Mouse (Mus musculus): ENCODE results near the gene Tnp2. TPM values are rescaled to one million over a fixed set of nuclear protein-coding genes. Genes with fewer than 3 reads are reported as not detected.

The Tnp2 gene
- polyA plus RNA-seq, 1 experiment from 2014 or later: not detected

- Histone ChIP-seq H3K4me1 (ENCODE audit: control insufficient read depth, low read depth, low read length) (peaks cover 7% of the 10 kb centered on the region), H3K36me3 (ENCODE audit: control insufficient read depth, insufficient read depth) (no peaks in the 10 kb centered on the region), H3K27ac (ENCODE audit: low read length) (peak within 1 kb of the TSS; percentile 87), H3K9ac (ENCODE audit: low read depth, low read length) (peak within 1 kb of the TSS; percentile 74), H3K27me3 (ENCODE audit: control insufficient read depth, insufficient read depth, low read depth, low read length) (peaks cover 26% of the 10 kb centered on the region), H3K4me2 (ENCODE audit: low read depth, low read length) (peak within 1 kb of the TSS; percentile 100), H3K4me3 (ENCODE audit: low read depth, low read length) (peak within 1 kb of the TSS; percentile 86), H3K9me3 (replicated peaks; ENCODE audit: control insufficient read depth, low read length) (no peaks in the 10 kb centered on the region)
- ATAC-seq (ENCODE audit: low read depth): peak; percentile 76
- WGBS (ENCODE audit: insufficient replicate concordance): under 1% methylated on average over 59 of the region's 59 CpGs
These were observed 2.9 kb downstream of the Tnp2 start, which contains the start of gene Socs1 for GRCm38 (mm10) chr16:10785371-10786231. Gene Socs1, minus strand, starts transcription at chr16:10785536.

GRCm38 (mm10) chr16:10784793-10785370 is 3.6 kb downstream of the Tnp2 start:
- peak overlapping the region; percentile 74 for H3K9ac ChIP-seq (ENCODE audit: low read depth, low read length)
- peaks cover 26% of the 10 kb centered on the region for H3K27me3 ChIP-seq (ENCODE audit: control insufficient read depth, insufficient read depth, low read depth, low read length)
- peak overlapping the region; percentile 86 for H3K4me3 ChIP-seq (ENCODE audit: low read depth, low read length)
- peak; percentile 73 for ATAC-seq (ENCODE audit: low read depth)
- WGBS (ENCODE audit: insufficient replicate concordance): under 1% methylated on average over 54 of the region's 55 CpGs
- no peaks in the 10 kb centered on the region for H3K9me3 ChIP-seq (replicated peaks; ENCODE audit: control insufficient read depth, low read length)
- H3K4me2 ChIP-seq (ENCODE audit: low read depth, low read length): peak overlapping the region; percentile 100
- peaks cover 7% of the 10 kb centered on the region for H3K4me1 ChIP-seq (ENCODE audit: control insufficient read depth, low read depth, low read length)
- H3K36me3 ChIP-seq (ENCODE audit: control insufficient read depth, insufficient read depth): no peaks in the 10 kb centered on the region
- H3K27ac ChIP-seq (ENCODE audit: low read length): peak overlapping the region; percentile 87

- Histone ChIP-seq H3K27me3 (ENCODE audit: control insufficient read depth, insufficient read depth, low read depth, low read length) (peaks cover 26% of the 10 kb centered on the region), H3K36me3 (ENCODE audit: control insufficient read depth, insufficient read depth) (no peaks in the 10 kb centered on the region), H3K4me3 (ENCODE audit: low read depth, low read length) (peak overlapping the region; percentile 86), H3K9me3 (replicated peaks; ENCODE audit: control insufficient read depth, low read length) (no peaks in the 10 kb centered on the region), H3K27ac (ENCODE audit: low read length) (no peak overlapping the region), H3K9ac (ENCODE audit: low read depth, low read length) (peak overlapping the region; percentile 74), H3K4me1 (ENCODE audit: control insufficient read depth, low read depth, low read length) (peaks cover 7% of the 10 kb centered on the region), H3K4me2 (ENCODE audit: low read depth, low read length) (peak overlapping the region; percentile 100)
- WGBS (ENCODE audit: insufficient replicate concordance): 3% methylated on average over 81 of the region's 81 CpGs
- no peak for ATAC-seq (ENCODE audit: low read depth)
These were observed 4.3 kb downstream of the Tnp2 start for GRCm38 (mm10) chr16:10783883-10784792.

DNA sequence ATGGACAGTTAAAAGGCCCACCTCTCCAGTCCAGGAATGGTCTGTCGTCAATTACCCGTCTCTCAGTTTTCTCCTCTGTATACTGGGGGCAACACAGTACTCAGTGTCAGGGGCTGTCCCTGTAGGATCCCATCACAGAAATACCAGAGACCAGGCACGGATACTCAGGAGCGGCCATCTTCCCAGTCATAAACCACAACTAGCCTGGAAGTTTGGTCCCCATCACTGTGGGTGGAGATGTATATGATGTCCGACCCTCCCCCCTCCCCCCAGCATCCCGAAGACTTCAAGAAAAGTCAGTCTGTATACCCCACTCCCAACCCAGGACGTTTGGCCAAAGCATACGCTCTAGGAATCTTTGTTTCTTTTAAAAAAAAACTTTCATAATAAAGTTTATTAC is 5.0 kb downstream of the Tnp2 start:
- Histone ChIP-seq H3K36me3 (ENCODE audit: control insufficient read depth, insufficient read depth) (no peaks in the 10 kb centered on the region), H3K4me1 (ENCODE audit: control insufficient read depth, low read depth, low read length) (peaks cover 7% of the 10 kb centered on the region), H3K27ac (ENCODE audit: low read length) (no peak overlapping the region), H3K4me2 (ENCODE audit: low read depth, low read length) (no peak overlapping the region), H3K4me3 (ENCODE audit: low read depth, low read length) (no peak overlapping the region), H3K9me3 (replicated peaks; ENCODE audit: control insufficient read depth, low read length) (no peaks in the 10 kb centered on the region), H3K9ac (ENCODE audit: low read depth, low read length) (no peak overlapping the region), H3K27me3 (ENCODE audit: control insufficient read depth, insufficient read depth, low read depth, low read length) (peaks cover 26% of the 10 kb centered on the region)
- no peak for ATAC-seq (ENCODE audit: low read depth)
- WGBS (ENCODE audit: insufficient replicate concordance): 36% methylated on average over 8 of the region's 8 CpGs

DNA sequence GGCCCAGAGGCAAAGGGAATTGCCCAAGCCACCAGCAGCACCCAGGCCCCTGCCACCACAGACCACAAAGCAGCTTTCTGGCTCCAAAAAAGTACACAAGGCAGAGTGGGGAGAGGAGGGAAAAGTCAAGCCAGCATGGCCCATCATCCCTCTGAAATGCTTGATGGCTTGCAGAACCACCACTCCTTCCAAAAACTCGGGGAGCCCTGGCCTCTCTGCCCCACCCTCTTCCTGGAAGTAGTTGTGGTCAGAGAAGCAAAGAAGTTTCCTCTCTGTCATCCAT is 5.4 kb downstream of the Tnp2 start:
- Histone ChIP-seq H3K4me3 (ENCODE audit: low read depth, low read length) (no peak overlapping the region), H3K4me1 (ENCODE audit: control insufficient read depth, low read depth, low read length) (peaks cover 7% of the 10 kb centered on the region), H3K9me3 (replicated peaks; ENCODE audit: control insufficient read depth, low read length) (no peaks in the 10 kb centered on the region), H3K9ac (ENCODE audit: low read depth, low read length) (no peak overlapping the region), H3K4me2 (ENCODE audit: low read depth, low read length) (no peak overlapping the region), H3K27ac (ENCODE audit: low read length) (no peak overlapping the region), H3K36me3 (ENCODE audit: control insufficient read depth, insufficient read depth) (no peaks in the 10 kb centered on the region), H3K27me3 (ENCODE audit: control insufficient read depth, insufficient read depth, low read depth, low read length) (peaks cover 26% of the 10 kb centered on the region)
- 7% methylated on average over 1 of the region's 1 CpGs for WGBS (ENCODE audit: insufficient replicate concordance)
- ATAC-seq (ENCODE audit: low read depth): no peak

GRCm38 (mm10) chr16:10782377-10783151 is 5.9 kb downstream of the Tnp2 start:
- Histone ChIP-seq H3K9ac (ENCODE audit: low read depth, low read length) (no peak overlapping the region), H3K36me3 (ENCODE audit: control insufficient read depth, insufficient read depth) (no peaks in the 10 kb centered on the region), H3K4me2 (ENCODE audit: low read depth, low read length) (no peak overlapping the region), H3K4me1 (ENCODE audit: control insufficient read depth, low read depth, low read length) (peaks cover 7% of the 10 kb centered on the region), H3K4me3 (ENCODE audit: low read depth, low read length) (no peak overlapping the region), H3K27me3 (ENCODE audit: control insufficient read depth, insufficient read depth, low read depth, low read length) (peaks cover 26% of the 10 kb centered on the region), H3K27ac (ENCODE audit: low read length) (no peak overlapping the region), H3K9me3 (replicated peaks; ENCODE audit: control insufficient read depth, low read length) (no peaks in the 10 kb centered on the region)
- WGBS (ENCODE audit: insufficient replicate concordance): 39% methylated on average over 6 of the region's 6 CpGs
- no peak for ATAC-seq (ENCODE audit: low read depth)

GRCm38 (mm10) chr16:10781862-10782371 is 6.5 kb downstream of the Tnp2 start:
- Histone ChIP-seq H3K4me1 (ENCODE audit: control insufficient read depth, low read depth, low read length) (peaks cover 7% of the 10 kb centered on the region), H3K9ac (ENCODE audit: low read depth, low read length) (no peak overlapping the region), H3K4me2 (ENCODE audit: low read depth, low read length) (no peak overlapping the region), H3K9me3 (replicated peaks; ENCODE audit: control insufficient read depth, low read length) (no peaks in the 10 kb centered on the region), H3K27me3 (ENCODE audit: control insufficient read depth, insufficient read depth, low read depth, low read length) (peaks cover 26% of the 10 kb centered on the region), H3K36me3 (ENCODE audit: control insufficient read depth, insufficient read depth) (no peaks in the 10 kb centered on the region), H3K27ac (ENCODE audit: low read length) (no peak overlapping the region), H3K4me3 (ENCODE audit: low read depth, low read length) (no peak overlapping the region)
- no peak for ATAC-seq (ENCODE audit: low read depth)
- WGBS (ENCODE audit: insufficient replicate concordance): 48% methylated on average over 9 of the region's 9 CpGs

DNA sequence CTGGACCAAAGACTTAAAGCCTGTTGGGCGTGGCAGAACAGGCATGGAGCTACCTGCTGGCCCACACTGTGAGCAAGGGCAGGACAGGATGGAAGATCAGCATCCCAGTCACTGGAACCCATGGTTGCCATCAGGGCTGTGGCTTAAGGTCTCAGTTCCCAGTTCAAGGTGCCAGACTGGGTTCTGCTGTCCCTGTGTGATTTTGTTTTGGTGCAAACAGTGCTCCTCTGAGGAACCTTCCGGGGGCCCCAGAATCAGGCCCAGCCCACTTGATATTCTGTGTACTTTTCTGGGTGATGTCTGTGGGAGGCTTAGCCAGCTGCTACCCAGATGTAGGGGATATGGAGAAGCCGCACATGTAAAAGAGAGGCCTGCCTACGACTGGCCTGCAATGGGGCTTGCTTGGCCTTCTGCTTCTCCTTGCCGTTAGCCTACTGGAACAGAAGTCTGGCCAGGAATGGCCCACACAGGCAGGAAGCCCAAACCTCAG is 7.8 kb downstream of the Tnp2 start:
- no peak overlapping the region for H3K4me2 ChIP-seq (ENCODE audit: low read depth, low read length)
- WGBS (ENCODE audit: insufficient replicate concordance): 57% methylated on average over 5 of the region's 5 CpGs
- peaks cover 26% of the 10 kb centered on the region for H3K27me3 ChIP-seq (ENCODE audit: control insufficient read depth, insufficient read depth, low read depth, low read length)
- H3K9ac ChIP-seq (ENCODE audit: low read depth, low read length): no peak overlapping the region
- no peak overlapping the region for H3K27ac ChIP-seq (ENCODE audit: low read length)
- H3K4me3 ChIP-seq (ENCODE audit: low read depth, low read length): no peak overlapping the region
- peaks cover 4% of the 10 kb centered on the region for H3K4me1 ChIP-seq (ENCODE audit: control insufficient read depth, low read depth, low read length)
- H3K9me3 ChIP-seq (replicated peaks; ENCODE audit: control insufficient read depth, low read length): no peaks in the 10 kb centered on the region
- ATAC-seq (ENCODE audit: low read depth): no peak
- H3K36me3 ChIP-seq (ENCODE audit: control insufficient read depth, insufficient read depth): no peaks in the 10 kb centered on the region

Measured in liver, embryonic 16.5 days (tissue).